Mouse (Mus musculus) CH12.LX (cell line): ENCODE data around the gene Mgam. TPM values are rescaled to one million over a fixed set of nuclear protein-coding genes. Genes with fewer than 3 reads are reported as not detected.

ENCODE experiments used
- DNase-seq: peaks from one replicate; pipeline ENCODE4 v3.0.0-alpha.2; 2013; ENCODE audit errors: extremely low read depth
- H3K27ac ChIP-seq: 2 replicates; pipeline ENCODE4 v1.5.1; 2012; ENCODE audit warnings: low read depth, mild to moderate bottlenecking, control low read depth, moderate library complexity; ENCODE audit not compliant: insufficient read depth
- H3K27me3 ChIP-seq: replicated peaks from 2 replicates; pipeline ENCODE3; 2012; ENCODE audit warnings: inconsistent platforms
- H3K36me3 ChIP-seq, 2 experiments: replicated peaks in 1 of 2; 2 replicates each; pipeline versions ENCODE3 to v1.6.1; 2012; ENCODE audit warnings: inconsistent platforms in 1 of 2, low read length in 1 of 2, mild to moderate bottlenecking in 1 of 2, mixed read lengths in 1 of 2, moderate library complexity in 1 of 2; ENCODE audit not compliant: control insufficient read depth in 1 of 2, insufficient read depth in 1 of 2
- H3K4me1 ChIP-seq, 2 experiments: 2 replicates each; pipeline ENCODE4 v1.6.1; 2012; ENCODE audit warnings: inconsistent platforms in 1 of 2, moderate library complexity in 1 of 2; ENCODE audit not compliant: insufficient read depth in 2 of 2, control insufficient read depth in 1 of 2
- H3K4me2 ChIP-seq: 2 replicates; pipeline ENCODE4 v1.6.1; 2012; ENCODE audit warnings: low read depth, mild to moderate bottlenecking, control low read depth; ENCODE audit not compliant: poor library complexity, insufficient read depth, severe bottlenecking
- H3K4me3 ChIP-seq, 3 experiments: fragments of 150-350 bp in 1 of 3; sonication (generic) in 1 of 3; replicated peaks in 1 of 3; 2 replicates each; pipeline versions ENCODE3 to v1.5.1; 2011 to 2012; ENCODE audit warnings: low read depth in 2 of 3, low read length in 2 of 3, mild to moderate bottlenecking in 2 of 3, moderate library complexity in 2 of 3, control low read depth in 1 of 3, improper control_type of control experiment in 1 of 3, inconsistent platforms in 1 of 3, mixed read lengths in 1 of 3; ENCODE audit not compliant: poor library complexity in 1 of 3
- H3K79me2 ChIP-seq: replicated peaks from 2 replicates; pipeline ENCODE4 v1.6.1; 2012; ENCODE audit warnings: mild to moderate bottlenecking, moderate library complexity; ENCODE audit not compliant: control insufficient read depth, poor library complexity, insufficient read depth, severe bottlenecking; ENCODE audit errors: extremely low read depth
- H3K9ac ChIP-seq: 2 replicates; pipeline ENCODE4 v1.6.1; 2012; ENCODE audit warnings: low read depth, mild to moderate bottlenecking, control low read depth, moderate library complexity; ENCODE audit not compliant: insufficient read depth
- H3K9me3 ChIP-seq: replicated peaks from 2 replicates; pipeline ENCODE3; 2012; ENCODE audit warnings: low read length, inconsistent platforms, mixed read lengths
- BHLHE40 ChIP-seq: IDR thresholded peaks from 2 replicates; pipeline ENCODE4 v1.6.1; 2011; ENCODE audit warnings: mild to moderate bottlenecking, low read depth, low read length, improper control_type of control experiment
- CTCF ChIP-seq, 2 experiments: IDR thresholded peaks in 1 of 2; conservative IDR thresholded peaks in 1 of 2; 2 replicates each; pipeline ENCODE4 v1.5.1; 2011 to 2012; ENCODE audit warnings: low read depth in 2 of 2, low read length in 2 of 2, improper control_type of control experiment in 1 of 2, inconsistent platforms in 1 of 2, mild to moderate bottlenecking in 1 of 2, moderate library complexity in 1 of 2
- E2F4 ChIP-seq: IDR thresholded peaks from 2 replicates; pipeline ENCODE4 v1.6.1; 2011; ENCODE audit warnings: low read depth, low read length, improper control_type of control experiment; ENCODE audit not compliant: insufficient replicate concordance
- ELF1 ChIP-seq: IDR thresholded peaks from 2 replicates; pipeline ENCODE4 v1.6.1; 2014; ENCODE audit warnings: low read depth, mild to moderate bottlenecking, inconsistent platforms, low read length, improper control_type of control experiment
- ETS1 ChIP-seq: conservative IDR thresholded peaks from 2 replicates; pipeline ENCODE4 v1.6.1; 2012; ENCODE audit warnings: low read depth, mild to moderate bottlenecking, inconsistent platforms, low read length, improper control_type of control experiment, moderate library complexity
- HCFC1 ChIP-seq: IDR thresholded peaks from 2 replicates; pipeline ENCODE4 v1.6.1; 2012; ENCODE audit warnings: low read depth, mild to moderate bottlenecking, inconsistent platforms, low read length, improper control_type of control experiment
- JUN ChIP-seq: IDR thresholded peaks from 2 replicates; pipeline ENCODE4 v1.6.1; 2011; ENCODE audit warnings: low read depth, mild to moderate bottlenecking, low read length, improper control_type of control experiment, moderate library complexity; ENCODE audit not compliant: insufficient read depth
- MAFK ChIP-seq: IDR thresholded peaks from 2 replicates; pipeline ENCODE4 v1.6.1; 2011; ENCODE audit warnings: low read length, improper control_type of control experiment; ENCODE audit not compliant: insufficient replicate concordance
- MAX ChIP-seq: IDR thresholded peaks from 2 replicates; pipeline ENCODE4 v1.6.1; 2011; ENCODE audit warnings: low read length, improper control_type of control experiment
- MXI1 ChIP-seq: IDR thresholded peaks from 2 replicates; pipeline ENCODE4 v1.6.1; 2011; ENCODE audit warnings: mild to moderate bottlenecking, low read depth, low read length, improper control_type of control experiment
- MYC ChIP-seq: IDR thresholded peaks from 2 replicates; pipeline ENCODE4 v1.6.1; 2011; ENCODE audit warnings: low read depth, mild to moderate bottlenecking, improper control_type of control experiment, low read length
- NELFE ChIP-seq: IDR thresholded peaks from 2 replicates; pipeline ENCODE4 v1.6.1; 2011; ENCODE audit warnings: low read depth, low read length, improper control_type of control experiment
- NRF1 ChIP-seq: IDR thresholded peaks from 2 replicates; pipeline ENCODE4 v1.6.1; 2014; ENCODE audit warnings: low read depth, mild to moderate bottlenecking, inconsistent platforms, low read length, improper control_type of control experiment, moderate library complexity
- PAX5 ChIP-seq: IDR thresholded peaks from 2 replicates; pipeline ENCODE4 v1.6.1; 2012; ENCODE audit warnings: low read length, inconsistent platforms, mixed read lengths
- POLR2AphosphoS2 ChIP-seq: IDR thresholded peaks from 2 replicates; pipeline ENCODE4 v1.6.1; 2011; ENCODE audit warnings: low read depth, low read length, improper control_type of control experiment
- RAD21 ChIP-seq: IDR thresholded peaks from 2 replicates; pipeline ENCODE4 v1.6.1; 2011; ENCODE audit warnings: low read depth, mild to moderate bottlenecking, low read length, improper control_type of control experiment, moderate library complexity
- SIN3A ChIP-seq: IDR thresholded peaks from 2 replicates; pipeline ENCODE4 v1.6.1; 2012; ENCODE audit warnings: low read length, improper control_type of control experiment, inconsistent platforms
- TBP ChIP-seq: conservative IDR thresholded peaks from 2 replicates; pipeline ENCODE4 v1.6.1; 2011; ENCODE audit warnings: low read depth, low read length, improper control_type of control experiment
- UBTF ChIP-seq: IDR thresholded peaks from 2 replicates; pipeline ENCODE4 v1.6.1; 2012; ENCODE audit warnings: low read depth, mild to moderate bottlenecking, inconsistent platforms, low read length, improper control_type of control experiment, moderate library complexity
- ZC3H11A ChIP-seq: IDR thresholded peaks from 2 replicates; pipeline ENCODE4 v1.6.1; 2012; ENCODE audit warnings: low read depth, mild to moderate bottlenecking, inconsistent platforms, low read length, improper control_type of control experiment
- dilution Hi-C: fragments of 300-500 bp; cut with MboI; formaldehyde crosslinking; loops from 2 replicates; pipeline ENCODE4 v1.14.3; 2020; ENCODE audit warnings: low sequenced_read_pairs; ENCODE audit not compliant: extremely low pct_unique_long_range_greater_than_20kb, extremely low pct_ligation_motif_present
- in situ Hi-C: fragments of 300-500 bp; cut with MboI; formaldehyde crosslinking; loops from 3 replicates; pipeline ENCODE4 v1.14.3; 2019; ENCODE audit warnings: low sequenced_read_pairs, low pct_ligation_motif_present, low pct_unique_long_range_greater_than_20kb, mixed read lengths
- polyA plus RNA-seq: library from polyadenylated mRNA; unstranded; fragments of >175 nt; gene quantifications from 2 replicates; pipeline ENCODE4 v1.2.1, GENCODE M21; 2012; ENCODE audit warnings: low read depth; ENCODE audit not compliant: insufficient read length
- total RNA-seq, 2 experiments: library from RNA; depleted of rRNA; stranded (reverse); fragments of 300-350 nt in 1 of 2; fragments of >200 nt in 1 of 2; gene quantifications; 2 replicates each; pipeline ENCODE4 v1.2.3; 2012 to 2014

Mgam gene
- total and polyA plus RNA-seq, 3 experiments = 0.06 TPM; not detected in 2

- Histone ChIP-seq H3K4me3 (no peak overlapping the region), H3K27ac (no peak overlapping the region), H3K4me2 (no peak overlapping the region), H3K9ac (no peak overlapping the region), H3K79me2 (no peaks in the 10 kb centered on the region), H3K27me3 (no peaks in the 10 kb centered on the region), H3K4me1 (no peaks in the 10 kb centered on the region), H3K9me3 (no peaks in the 10 kb centered on the region), H3K36me3 (no peaks in the 10 kb centered on the region)
- no peak for DNase-seq
- TF ChIP-seq POLR2AphosphoS2 (no peak), MAFK (peak; percentile 91), BHLHE40 (no peak), NELFE (no peak), ELF1 (no peak), E2F4 (no peak)
- in situ Hi-C loops = no loop called here
- dilution Hi-C loops = no loop called here
These were observed 9.1 kb downstream of the Mgam start for GRCm38 (mm10) chr6:40637755-40638154.

- Histone ChIP-seq H3K4me2 (no peak overlapping the region), H3K36me3 (no peaks in the 10 kb centered on the region), H3K9ac (no peak overlapping the region), H3K9me3 (no peaks in the 10 kb centered on the region), H3K4me1 (no peaks in the 10 kb centered on the region), H3K27ac (no peak overlapping the region), H3K27me3 (no peaks in the 10 kb centered on the region), H3K79me2 (no peaks in the 10 kb centered on the region), H3K4me3 (no peak overlapping the region)
- DNase-seq = no peak
- dilution Hi-C loops (no loop called here), in situ Hi-C loops (no loop called here)
- TF ChIP-seq POLR2AphosphoS2 = no peak
These were observed 12.3 kb downstream of the Mgam start for GRCm38 (mm10) chr6:40640710-40641538.

- in situ Hi-C loops (no loop called here), dilution Hi-C loops (no loop called here)
- Histone ChIP-seq H3K4me2 (no peak overlapping the region), H3K9ac (no peak overlapping the region), H3K4me1 (no peaks in the 10 kb centered on the region), H3K9me3 (no peaks in the 10 kb centered on the region), H3K27me3 (no peaks in the 10 kb centered on the region), H3K27ac (no peak overlapping the region), H3K4me3 (no peak overlapping the region), H3K79me2 (no peaks in the 10 kb centered on the region), H3K36me3 (no peaks in the 10 kb centered on the region)
- DNase-seq = no peak
- TF ChIP-seq SIN3A = no peak
- TF ChIP-seq TBP = no peak
- no peak for TF ChIP-seq JUN
- no peak for TF ChIP-seq NRF1
- no peak for TF ChIP-seq RAD21
- TF ChIP-seq MAX = no peak
- no peak for TF ChIP-seq ETS1
- TF ChIP-seq MYC = no peak
- no peak for TF ChIP-seq CTCF (conservative IDR thresholded peaks at IDR 0.05 in 1 of 2, IDR thresholded peaks at IDR 0.05 in 1 of 2; ENCODE audit: low read depth in 2 of 2, low read length in 2 of 2)
- TF ChIP-seq PAX5 = no peak
- no peak for TF ChIP-seq MAFK
- TF ChIP-seq UBTF = no peak
- TF ChIP-seq ZC3H11A = no peak
- TF ChIP-seq MXI1 = no peak
- no peak for TF ChIP-seq HCFC1
These were observed 17.1 kb downstream of the Mgam start for GRCm38 (mm10) chr6:40645701-40646100.
